Mouse (Mus musculus) kidney, adult 2 months (tissue): ENCODE measurements around the gene AL732309.1.

Experiments used
- CTCF ChIP-seq: fragments of 200-500 bp; conservative IDR thresholded peaks from 2 replicates; pipeline ENCODE4 v1.5.1; 2011; ENCODE audit warnings: low read depth, mild to moderate bottlenecking, control low read depth, low read length, moderate library complexity, mixed read lengths; ENCODE audit not compliant: insufficient read depth, insufficient read length
- POLR2A ChIP-seq: fragments of 200-500 bp; IDR thresholded peaks from one replicate; pipeline ENCODE4 v1.6.1; 2011; ENCODE audit warnings: low read depth, low read length, control low read depth

DNA sequence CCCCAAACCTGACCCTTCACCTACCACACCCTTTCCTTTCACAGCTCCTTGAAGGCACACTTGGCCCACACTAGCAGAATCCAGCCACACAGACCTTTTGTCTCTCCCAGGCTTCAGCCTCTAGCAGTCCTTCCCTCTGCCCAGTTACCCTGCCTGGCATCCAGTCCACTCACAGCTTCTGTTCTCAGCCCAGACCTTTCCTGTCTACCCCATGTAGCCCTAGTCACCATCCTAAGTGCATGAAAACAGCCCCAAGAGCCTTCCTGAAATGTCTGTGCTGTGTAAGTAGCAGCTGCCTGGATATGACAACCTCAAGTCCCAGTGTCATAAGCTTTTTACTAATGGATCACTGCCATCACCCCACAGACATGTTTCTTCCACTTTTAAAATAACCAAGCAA, 48.7 kb downstream of the AL732309.1 start:
- TF ChIP-seq POLR2A (no peak), CTCF (no peak)
